Mouse (Mus musculus): ENCODE measurements around the gene Ppp4r1.

Gene Ppp4r1

DNA sequence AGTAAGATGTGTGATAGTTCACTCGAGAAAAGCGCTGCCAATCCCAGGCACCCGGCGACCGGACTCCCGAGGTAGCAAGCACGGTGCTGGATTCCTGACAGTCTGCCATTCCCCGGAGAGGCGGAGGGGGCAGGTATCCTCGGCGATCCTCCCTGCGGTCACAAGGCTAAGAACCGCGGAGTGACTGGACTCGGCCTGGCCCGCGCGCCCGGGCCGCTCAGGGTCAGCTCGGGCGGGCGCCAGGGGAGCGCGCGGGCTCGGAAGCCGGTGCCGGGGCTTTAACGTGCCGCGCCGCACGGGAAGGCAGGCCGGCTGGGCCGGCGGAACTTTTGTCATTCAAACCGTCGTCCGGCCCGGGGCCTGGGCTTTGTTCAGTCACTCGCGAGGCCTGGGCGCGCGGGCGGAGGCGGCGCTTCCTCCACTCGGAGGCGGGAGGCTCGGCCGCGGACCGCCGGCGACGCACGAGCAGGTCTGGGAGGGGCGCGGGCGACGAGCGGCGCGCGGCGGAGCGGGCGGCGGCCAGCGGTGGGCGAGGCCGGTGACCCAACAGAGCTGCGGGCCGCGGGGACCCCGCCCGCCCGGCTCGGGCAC, at the start of gene Ppp4r1:
TSS of gene Ppp4r1 (plus strand) at position 23 of the 591 bp plus-strand sequence.
- DNase-seq (ENCODE audit: low read depth, low spot score), result no peak

DNA sequence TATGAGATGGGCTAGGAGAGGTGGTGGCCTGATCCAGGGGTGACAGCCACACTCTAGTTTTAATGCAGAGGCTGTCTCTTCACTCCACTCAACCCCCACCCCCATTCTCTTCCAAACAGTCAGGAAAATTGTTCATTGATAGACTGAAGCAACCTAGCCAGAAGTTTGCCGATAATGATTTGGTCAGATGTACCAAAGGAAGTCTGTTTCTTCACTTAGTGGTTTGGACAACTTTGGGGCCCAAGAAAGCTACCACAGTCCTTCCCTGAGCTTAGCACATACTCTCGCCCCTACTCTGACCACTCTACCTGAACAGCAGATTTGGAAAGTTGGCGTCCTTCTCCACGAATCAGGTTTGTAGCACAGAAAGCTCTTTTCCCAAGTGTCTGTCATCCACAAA, 49.7 kb upstream of the Ppp4r1 start:
- no peak for DNase-seq (ENCODE audit: low read depth, low spot score)

DNA sequence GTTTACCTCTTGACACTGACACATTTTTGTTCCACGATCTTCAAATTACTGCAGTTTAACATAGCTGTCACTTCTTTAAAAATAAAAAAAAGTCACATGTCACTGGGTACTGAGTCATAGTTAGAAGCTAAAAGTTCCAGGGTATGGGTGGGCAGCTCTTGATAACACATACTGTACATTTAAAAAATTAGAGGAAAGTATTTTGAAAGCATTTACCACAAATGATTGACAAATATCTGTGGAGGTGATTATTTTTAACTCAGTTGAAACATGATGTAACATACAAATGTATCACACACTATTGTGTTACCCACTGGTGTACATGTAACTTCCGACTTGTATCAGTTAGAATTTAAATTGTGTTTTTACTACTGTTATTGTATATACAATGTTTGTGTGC, 47.3 kb upstream of the Ppp4r1 start:
- DNase-seq (ENCODE audit: low read depth, low spot score), result no peak

DNA sequence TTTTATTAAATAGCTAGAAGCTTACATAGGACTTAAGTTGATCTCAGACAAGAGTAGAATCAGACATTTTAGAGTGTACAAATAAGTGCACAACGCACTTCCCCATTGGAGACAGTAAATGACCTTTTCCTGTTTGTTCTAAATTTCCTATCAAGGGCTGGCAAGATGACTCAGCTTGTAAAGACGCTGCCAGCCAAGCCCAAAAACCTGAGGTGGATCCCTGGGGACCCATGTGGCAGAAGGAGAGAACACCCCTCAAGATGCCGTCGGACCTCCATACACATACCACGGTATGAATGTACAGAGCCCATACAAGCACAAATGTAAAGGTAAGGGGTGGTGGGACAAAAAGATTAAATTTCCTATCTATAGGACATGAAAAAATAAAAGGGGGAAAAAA, 45.2 kb upstream of the Ppp4r1 start:
- no peak for DNase-seq (ENCODE audit: low read depth, low spot score)

DNA sequence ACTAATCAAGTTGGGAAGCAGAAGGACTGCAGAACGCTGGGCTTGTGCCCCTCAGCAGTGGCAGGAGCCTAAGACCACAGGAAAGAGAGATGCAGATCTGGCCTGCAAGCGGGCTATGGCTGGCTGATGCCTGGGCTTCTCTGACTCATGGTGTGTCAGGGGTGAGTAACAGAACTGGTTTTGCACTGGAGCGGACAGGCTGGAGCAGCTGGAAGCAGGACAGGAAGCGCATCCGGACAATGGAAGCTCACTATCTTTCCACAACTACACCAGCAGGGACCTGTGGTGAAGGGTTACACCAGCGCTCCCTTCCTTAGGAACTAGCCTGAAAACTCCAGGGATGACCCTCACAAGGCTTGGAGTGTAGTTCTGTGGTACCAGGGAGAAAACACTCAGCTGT, 44.8 kb upstream of the Ppp4r1 start:
- DNase-seq (ENCODE audit: low read depth, low spot score), result no peak

DNA sequence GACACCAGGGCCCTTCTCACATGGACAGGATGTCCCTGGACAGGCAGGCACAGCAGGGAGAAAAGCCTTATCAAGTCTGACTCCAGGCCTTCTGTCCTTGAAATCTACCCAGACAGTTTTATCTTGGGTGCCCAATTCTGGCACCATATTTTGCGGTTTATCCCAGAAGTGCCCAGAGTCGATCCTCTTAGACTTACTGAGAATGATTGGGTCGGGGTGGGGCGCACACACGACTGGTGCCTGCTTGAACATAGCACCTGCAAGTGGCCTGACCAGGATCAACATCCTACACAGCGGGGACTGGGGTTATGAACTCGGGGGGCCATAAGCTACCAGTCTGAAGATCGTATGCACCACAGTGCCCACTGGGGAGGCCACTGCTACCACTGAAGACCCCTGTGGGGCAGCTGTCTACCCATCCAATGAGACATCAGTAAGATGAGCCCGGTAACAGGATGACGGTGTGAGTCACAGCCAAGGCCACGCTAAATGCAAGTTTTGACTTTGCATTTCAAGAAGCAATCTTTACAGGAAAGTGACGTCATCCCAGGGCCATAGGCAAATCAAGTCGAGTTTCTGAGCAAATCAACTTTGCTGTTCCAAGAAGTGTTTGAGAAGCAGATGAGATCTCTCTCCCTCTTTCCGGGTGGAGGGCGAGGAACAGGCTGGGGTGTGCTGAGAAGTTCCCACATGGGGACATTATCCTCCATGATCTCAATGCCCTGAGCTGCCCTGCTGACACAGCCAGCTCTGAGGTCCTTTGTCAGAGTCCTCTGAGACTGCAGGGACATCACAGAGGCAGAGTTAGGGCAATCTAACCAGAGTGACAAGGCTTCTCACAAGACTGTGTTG, 42.3 kb upstream of the Ppp4r1 start:
- DNase-seq (ENCODE audit: low read depth, low spot score), result no peak

DNA sequence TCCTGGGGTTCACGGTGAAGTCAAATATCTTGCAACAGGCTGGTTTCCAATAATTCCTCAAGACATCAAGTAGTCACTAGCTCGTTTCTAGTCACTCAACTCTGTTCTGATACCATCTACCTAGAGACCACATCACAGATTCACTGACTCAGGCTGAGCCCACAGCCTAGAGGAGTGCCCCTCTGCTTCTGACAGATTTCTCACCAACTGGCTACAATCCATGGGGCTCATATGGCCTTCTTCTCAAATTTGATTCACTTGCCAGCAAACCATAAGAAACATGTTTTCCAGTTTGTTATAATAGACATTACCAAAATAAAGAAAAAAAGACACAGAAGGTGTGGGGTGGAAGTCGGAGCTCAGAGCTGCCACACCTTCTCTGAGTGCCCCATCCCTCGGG, 40.8 kb upstream of the Ppp4r1 start:
- no peak for DNase-seq (ENCODE audit: low read depth, low spot score)

DNA sequence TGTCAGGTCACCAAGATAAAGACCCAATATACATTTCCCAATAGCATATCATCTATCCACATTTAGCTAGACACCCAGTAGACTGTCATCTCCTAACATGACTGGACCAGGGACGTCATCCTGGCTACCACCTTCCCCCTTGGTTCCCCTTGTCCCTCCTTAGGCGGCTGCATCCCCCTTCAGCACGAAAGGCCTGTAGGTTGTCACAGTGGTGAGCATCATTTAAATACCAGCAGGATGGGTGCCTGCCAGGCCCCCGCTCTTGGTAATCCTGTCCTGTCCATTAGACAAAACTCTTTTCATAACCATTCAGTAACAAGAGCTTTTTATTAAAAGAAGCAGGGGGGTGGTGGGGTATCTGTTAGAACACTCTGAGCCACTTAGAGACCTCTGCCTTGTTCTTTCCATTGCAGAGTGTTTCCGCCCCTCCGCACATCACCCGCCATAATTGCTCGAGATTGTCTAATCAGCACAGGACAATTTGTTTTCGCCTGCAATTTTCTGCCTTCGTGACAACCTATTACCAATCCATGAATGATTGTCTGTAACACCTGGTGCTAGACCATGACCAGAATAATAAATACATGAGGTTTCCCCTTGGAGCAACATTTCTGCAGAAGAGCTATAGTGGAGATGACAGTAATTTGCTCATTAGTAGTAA, 40.0 kb upstream of the Ppp4r1 start:
- no peak for DNase-seq (ENCODE audit: low read depth, low spot score)

DNA sequence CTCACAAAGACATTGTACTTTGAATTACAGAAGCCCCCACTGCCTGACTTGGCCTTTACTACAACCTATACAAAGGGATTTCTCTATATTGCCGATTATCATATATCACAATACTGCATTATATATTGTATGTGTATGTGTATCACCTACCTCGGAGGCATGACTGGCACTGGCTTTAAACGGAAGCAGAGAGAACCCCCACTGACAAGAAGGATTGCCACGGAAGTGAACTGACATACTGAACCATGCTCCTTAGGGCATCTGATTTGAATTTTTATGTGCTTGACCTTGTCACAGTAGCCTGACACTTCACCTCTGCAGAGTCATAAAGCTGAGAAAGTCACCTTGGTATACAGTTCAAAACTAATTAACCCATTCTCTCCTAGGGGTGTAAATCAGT, 39.4 kb upstream of the Ppp4r1 start:
- no peak for DNase-seq (ENCODE audit: low read depth, low spot score)

DNA sequence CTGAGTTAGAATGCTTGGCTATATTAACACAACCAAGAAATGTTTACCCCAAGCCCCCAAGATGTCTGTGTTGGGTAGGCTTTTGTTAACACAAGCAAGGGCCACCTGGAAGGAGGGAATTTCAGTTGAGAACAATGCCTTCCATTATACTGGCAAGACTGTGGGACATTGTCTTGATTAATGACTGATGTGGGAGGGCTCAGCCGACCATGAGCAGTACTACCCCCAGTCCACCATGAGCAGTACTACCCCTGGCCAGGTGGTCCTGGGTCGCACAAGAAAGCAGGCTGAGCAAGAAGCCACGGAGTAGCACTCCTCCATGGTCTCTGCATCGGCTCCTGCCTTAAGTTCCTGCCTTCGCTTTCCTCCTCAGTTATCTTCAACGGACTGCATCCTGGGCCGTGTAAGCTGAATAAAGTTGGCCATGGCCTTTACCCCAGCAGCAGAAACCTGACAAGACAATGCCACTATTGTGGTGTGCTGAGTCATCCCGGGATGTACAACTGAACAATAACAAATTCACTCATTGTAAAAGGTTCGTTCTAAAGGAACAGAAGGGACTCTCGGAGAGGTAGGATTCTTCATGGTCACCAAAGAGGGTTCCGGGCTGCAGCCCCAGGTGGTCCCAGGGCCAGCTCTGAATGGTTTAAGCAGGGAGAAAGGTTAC, 38.6 kb upstream of the Ppp4r1 start:
- DNase-seq (ENCODE audit: low read depth, low spot score), result no peak

DNA sequence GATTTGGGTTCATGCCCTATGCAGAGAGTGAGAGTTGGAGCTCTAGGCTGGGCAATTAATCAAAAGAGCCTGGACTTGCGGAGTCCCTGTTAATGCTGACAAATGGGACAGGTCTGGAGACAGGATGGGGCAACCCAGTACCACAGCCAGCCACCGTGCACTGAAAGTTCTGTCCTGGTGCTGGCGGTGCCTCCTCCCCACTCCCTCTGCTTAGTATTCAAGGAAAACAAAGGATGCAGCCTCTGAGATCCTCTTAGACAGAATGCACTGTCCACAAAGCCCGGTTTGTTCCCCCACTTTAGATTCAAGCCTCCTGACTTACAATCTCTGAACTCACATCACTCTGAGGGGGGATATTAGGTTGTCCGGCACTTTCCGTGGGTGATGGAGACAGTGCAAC, 36.1 kb upstream of the Ppp4r1 start:
- DNase-seq (ENCODE audit: low read depth, low spot score), result no peak

DNA sequence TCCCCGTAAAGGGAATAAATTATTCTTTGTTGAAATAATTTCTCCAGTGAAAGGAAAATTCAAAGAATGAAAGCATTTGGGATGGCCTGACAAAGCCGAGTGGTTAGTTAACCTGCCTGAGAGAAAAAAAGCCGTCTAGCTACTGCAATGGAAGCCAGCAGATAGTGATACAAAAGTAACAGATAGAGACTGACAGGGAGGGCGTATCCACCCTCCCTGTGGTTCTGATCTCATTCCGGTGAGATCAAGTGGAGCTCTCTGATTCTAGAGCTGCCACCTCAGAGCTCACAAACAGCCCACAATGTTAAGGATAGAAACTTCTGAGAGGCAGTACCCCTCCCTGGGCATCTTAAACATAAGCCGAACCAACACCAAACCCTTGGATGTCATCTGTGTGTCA, 33.4 kb upstream of the Ppp4r1 start:
- no peak for DNase-seq (ENCODE audit: low read depth, low spot score)

DNA sequence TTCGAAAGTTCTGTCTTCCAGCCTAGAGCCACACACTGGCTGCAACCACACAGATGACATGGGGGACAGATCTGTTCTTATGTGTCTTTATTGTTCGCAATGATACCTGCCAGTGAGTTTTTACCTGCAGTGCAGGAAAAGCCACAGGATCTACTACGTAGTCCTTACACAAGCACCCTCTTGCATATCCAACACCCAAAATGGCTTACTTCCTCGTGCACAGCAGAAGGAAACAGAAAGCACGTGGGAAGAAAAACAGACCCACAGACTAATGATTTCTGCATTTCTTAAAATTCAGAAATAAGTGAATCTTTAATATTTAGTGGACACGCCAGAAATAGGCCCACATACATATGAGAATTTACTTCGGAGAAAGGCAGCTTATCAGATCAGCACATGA, 32.6 kb upstream of the Ppp4r1 start:
- no peak for DNase-seq (ENCODE audit: low read depth, low spot score)

DNA sequence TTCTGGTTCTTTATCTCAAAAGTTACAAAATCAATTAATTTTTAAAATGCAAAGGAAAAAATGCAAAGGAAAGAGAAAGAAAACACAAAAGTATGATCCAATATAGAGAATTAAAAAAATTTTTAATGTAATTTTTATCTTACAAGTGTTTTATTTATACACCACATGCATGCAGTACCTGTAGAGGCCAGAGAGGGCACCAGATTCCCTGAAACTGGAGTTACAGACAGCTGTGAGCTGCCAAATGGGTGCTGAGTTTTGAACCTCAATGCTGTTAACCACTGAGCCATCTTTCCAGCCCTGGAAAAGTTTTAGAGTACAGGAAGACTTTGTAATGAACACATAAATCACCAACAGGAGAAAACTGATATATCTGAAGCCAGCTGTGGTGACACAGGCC, 32.1 kb upstream of the Ppp4r1 start:
- no peak for DNase-seq (ENCODE audit: low read depth, low spot score)

DNA sequence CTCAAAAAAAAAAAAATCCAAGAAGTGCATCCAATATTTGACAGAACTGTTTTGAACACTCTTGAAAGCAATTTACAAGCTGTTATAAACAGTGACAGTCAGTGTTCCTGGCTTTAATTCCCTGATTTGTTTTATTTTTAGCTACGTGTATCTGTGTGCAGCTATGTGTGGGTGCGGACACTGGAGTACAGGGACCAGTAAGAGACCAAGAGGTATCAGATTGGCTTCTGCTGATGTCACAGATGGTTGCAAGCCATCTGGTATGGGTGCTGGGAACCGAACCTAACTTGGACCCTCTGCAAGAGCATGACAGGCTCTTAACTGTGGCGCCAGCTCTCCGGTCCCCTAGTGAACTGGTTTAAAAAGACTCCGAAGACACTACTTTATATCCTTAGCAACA, 29.2 kb upstream of the Ppp4r1 start:
- no peak for DNase-seq (ENCODE audit: low read depth, low spot score)

DNA sequence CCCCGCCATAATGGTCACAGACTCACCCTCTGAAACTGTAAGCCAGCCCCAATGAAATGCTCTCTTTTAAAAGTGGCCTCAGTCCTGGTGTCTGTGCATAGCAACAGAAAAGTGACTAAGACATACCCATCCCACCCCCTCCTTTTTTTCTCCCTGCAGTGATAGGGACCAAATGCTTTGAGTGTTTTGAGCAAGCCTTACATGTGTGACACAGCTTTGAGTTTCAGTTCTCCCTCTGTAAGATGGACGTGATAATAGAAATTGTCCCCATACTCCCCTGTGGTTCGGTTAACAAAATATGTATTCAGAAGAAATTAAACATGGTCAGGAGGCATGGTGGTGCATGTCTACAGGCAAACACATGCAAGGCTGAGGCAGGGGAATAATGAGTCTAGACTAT, 26.5 kb upstream of the Ppp4r1 start:
- DNase-seq (ENCODE audit: low read depth, low spot score), result no peak

DNA sequence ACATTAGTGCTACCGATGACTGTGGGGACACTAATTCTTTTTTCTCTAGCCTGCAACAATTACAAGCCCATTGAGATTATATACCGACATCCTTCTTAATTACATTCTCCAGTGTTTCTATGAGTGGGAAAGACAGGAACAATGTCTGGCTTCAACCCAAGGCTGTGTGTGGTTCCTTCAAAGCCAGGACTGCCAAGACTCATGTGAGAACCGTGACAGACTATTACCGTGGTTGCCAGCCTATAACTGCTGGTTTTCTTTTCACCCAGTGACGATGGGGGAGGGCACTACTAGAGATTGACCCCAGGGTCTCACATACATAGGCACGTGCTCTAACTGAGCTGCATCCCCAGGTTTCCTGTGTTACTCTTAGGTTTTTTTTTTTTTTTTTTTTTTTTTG, 25.2 kb upstream of the Ppp4r1 start:
- no peak for DNase-seq (ENCODE audit: low read depth, low spot score)

DNA sequence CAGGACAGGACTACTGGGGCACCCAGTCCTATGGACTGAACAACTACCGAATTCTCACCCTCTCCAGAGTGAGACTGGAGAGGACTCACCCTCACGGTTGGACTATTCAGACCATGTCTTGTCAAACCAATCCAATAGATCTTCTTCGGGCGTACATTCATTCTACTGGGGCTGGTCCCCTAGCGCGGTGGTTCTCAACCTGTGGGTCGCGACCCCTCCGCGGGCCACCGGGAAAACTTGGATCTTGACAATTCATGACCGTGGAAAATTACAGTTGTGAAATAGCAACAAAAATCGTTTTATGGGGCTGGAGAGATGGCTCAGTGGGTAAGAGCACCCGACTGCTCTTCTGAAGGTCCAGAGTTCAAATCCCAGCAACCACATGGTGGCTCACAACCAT, 19.2 kb upstream of the Ppp4r1 start:
- no peak for DNase-seq (ENCODE audit: low read depth, low spot score)

DNA sequence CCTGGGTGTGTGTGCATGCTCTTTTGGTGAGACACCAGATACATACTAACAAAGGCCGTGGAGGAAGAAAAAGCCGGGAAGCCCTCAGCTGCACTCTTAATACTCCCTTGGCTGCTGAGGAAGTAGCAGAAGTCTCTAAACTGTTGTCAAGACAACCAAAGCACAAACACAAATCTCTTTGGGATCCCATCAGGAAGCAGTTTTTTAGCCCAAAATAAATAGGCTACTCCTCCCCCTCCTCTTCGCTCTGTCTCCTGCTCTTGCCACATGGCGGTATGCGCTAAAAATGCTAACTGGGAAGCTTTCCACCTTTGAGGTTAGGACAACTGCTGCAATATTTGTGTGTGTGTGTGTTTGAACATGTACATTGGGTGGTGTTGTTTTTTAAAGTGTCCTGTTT, 13.9 kb upstream of the Ppp4r1 start:
- DNase-seq (ENCODE audit: low read depth, low spot score), result no peak

DNA sequence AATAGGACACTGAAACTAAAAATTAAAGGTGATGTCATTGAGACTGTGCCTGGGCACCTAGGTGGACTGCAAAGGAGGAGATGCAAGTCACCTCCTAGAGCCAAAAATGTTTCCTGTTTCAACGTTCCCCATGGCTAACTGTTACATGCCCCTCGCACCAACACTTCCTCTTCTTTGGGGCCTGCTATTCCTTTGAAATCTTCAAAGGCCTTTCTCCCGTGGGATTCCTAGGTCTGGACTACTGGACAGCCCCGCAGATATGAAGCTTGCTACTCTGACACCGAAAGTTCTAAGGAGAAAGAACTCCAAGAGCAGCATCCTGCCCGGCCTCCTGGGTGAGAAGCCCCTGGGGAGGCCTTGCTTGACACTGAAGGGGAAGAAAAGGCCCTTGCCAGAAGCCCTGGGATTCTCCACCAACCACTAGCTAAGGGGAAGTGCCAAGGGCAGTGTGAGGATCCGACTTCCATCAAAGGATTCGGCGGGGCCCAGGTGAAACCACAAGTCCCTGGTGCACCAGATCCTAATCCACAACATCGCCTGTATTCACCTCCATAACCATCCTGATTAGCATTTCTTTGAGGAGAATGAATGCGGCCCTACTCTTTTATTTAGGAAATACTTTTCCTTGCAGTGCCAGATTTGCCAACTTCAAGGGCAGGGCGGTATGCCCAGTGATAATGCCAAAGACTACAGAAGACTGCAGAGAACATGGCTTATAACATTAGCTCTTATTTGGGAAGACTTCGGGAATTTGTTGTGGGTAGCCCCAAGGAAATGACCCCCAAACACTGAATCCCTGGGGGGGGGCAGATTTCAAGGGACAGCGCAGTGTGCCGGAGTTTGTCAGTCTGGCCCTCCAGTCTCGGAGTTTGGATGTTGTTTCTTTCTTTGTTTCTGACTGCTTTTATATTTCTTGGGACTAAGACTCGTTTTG, 11.1 kb upstream of the Ppp4r1 start:
- no peak for DNase-seq (ENCODE audit: low read depth, low spot score)
